ENCODE assay signal across 16 mouse cellular contexts in genomic region chr2:74679596-74679971, GRCm38 (mm10). TPM values are rescaled to one million over a fixed set of nuclear protein-coding genes. Genes with fewer than 3 reads are reported as not detected.
DNase-seq lines count a peak whose midpoint lies in the region; ATAC-seq lines count a peak whose summit lies in the region.
"Had no signal": no experiment of that assay in that cellular context is flagged by ENCODE, and none has a peak within 500 bp of the region (broad histone marks: within the 10 kb centered on the region; RNA-seq: fewer than 3 reads in every experiment).

No protein-coding gene starts in this region.

- under 1% methylated on average over 26 of the region's 26 CpGs for WGBS in kidney, embryonic 16.5 days
- under 1% methylated on average over 26 of the region's 26 CpGs for WGBS in embryonic facial prominence, embryonic 10.5 days
- WGBS in intestine, embryonic 16.5 days = under 1% methylated on average over 26 of the region's 26 CpGs
- 1% methylated on average over 26 of the region's 26 CpGs for WGBS in neural tube, embryonic 12.5 days

- H3K4me2 ChIP-seq in kidney, embryonic 16.5 days (replicated peaks; ENCODE audit: low read depth, low read length) = peak overlapping the region; percentile 61
- no peak overlapping the region for H3K4me2 ChIP-seq in intestine, embryonic 16.5 days (ENCODE audit: low read depth, low read length)
- peak overlapping the region; percentile 53 for H3K4me2 ChIP-seq in neural tube, embryonic 12.5 days (replicated peaks)
- H3K4me2 ChIP-seq: heart, embryonic 11.5 days had no signal

- no peaks in the 10 kb centered on the region for H3K36me3 ChIP-seq in kidney, embryonic 16.5 days (ENCODE audit: insufficient read depth, low read length)
- no peaks in the 10 kb centered on the region for H3K36me3 ChIP-seq in embryonic facial prominence, embryonic 10.5 days (replicated peaks)
- no peaks in the 10 kb centered on the region for H3K36me3 ChIP-seq in intestine, embryonic 16.5 days (ENCODE audit: control insufficient read depth, insufficient read depth, low read length)
- H3K36me3 ChIP-seq in neural tube, embryonic 12.5 days = no peaks in the 10 kb centered on the region

- H3K4me3 ChIP-seq in kidney, embryonic 16.5 days (ENCODE audit: low read length) = peak overlapping the region; percentile 63
- no peak overlapping the region for H3K4me3 ChIP-seq in embryonic facial prominence, embryonic 10.5 days
- peak overlapping the region; percentile 3; the same call in 1 of the 2 replicates for H3K4me3 ChIP-seq in intestine, embryonic 16.5 days (ENCODE audit: low read length)
- peak overlapping the region; percentile 50 for H3K4me3 ChIP-seq in neural tube, embryonic 12.5 days
- H3K4me3 ChIP-seq: myocyte had no signal

- H3K27ac ChIP-seq in kidney, embryonic 16.5 days (ENCODE audit: low read length) = peak overlapping the region; percentile 92
- H3K27ac ChIP-seq in embryonic facial prominence, embryonic 10.5 days (replicated peaks) = no peak overlapping the region
- H3K27ac ChIP-seq in intestine, embryonic 16.5 days (ENCODE audit: low read length) = no peak overlapping the region
- peak overlapping the region; percentile 26 for H3K27ac ChIP-seq in neural tube, embryonic 12.5 days
- H3K27ac ChIP-seq: macrophage had no signal

- peaks cover 40% of the 10 kb centered on the region for H3K4me1 ChIP-seq in kidney, embryonic 16.5 days (ENCODE audit: insufficient read depth, low read length)
- peaks cover 22% of the 10 kb centered on the region for H3K4me1 ChIP-seq in embryonic facial prominence, embryonic 10.5 days
- H3K4me1 ChIP-seq in intestine, embryonic 16.5 days (ENCODE audit: control insufficient read depth, insufficient read depth, low read length) = peaks cover 12% of the 10 kb centered on the region
- peaks cover 18% of the 10 kb centered on the region for H3K4me1 ChIP-seq in neural tube, embryonic 12.5 days

- H3K9me3 ChIP-seq in kidney, embryonic 16.5 days (ENCODE audit: low read length) = no peaks in the 10 kb centered on the region
- H3K9me3 ChIP-seq in embryonic facial prominence, embryonic 10.5 days = no peaks in the 10 kb centered on the region
- H3K9me3 ChIP-seq in intestine, embryonic 16.5 days (ENCODE audit: control insufficient read depth, low read length) = no peaks in the 10 kb centered on the region
- no peaks in the 10 kb centered on the region for H3K9me3 ChIP-seq in neural tube, embryonic 12.5 days

- peak overlapping the region; percentile 89 for H3K9ac ChIP-seq in kidney, embryonic 16.5 days (replicated peaks; ENCODE audit: low read length)
- no peak overlapping the region for H3K9ac ChIP-seq in intestine, embryonic 16.5 days (ENCODE audit: low read depth, low read length)
- H3K9ac ChIP-seq in neural tube, embryonic 12.5 days = peak overlapping the region; percentile 53
- H3K9ac ChIP-seq: forebrain, postnatal 0 days had no signal

- DNase-seq in kidney, adult 18-20 months = no peak
- peak; percentile 60 for DNase-seq in embryonic facial prominence, embryonic 10.5 days (ENCODE audit: low spot score)
- DNase-seq in cerebellum, postnatal 4 days (ENCODE audit: low spot score in 2 of 2) = no peak
- DNase-seq in adrenal gland, adult 2 months = no peak
- DNase-seq: cerebellum, postnatal 36 days; forebrain, postnatal 0 days had no signal

- peaks cover 31% of the 10 kb centered on the region for H3K27me3 ChIP-seq in kidney, embryonic 16.5 days (ENCODE audit: insufficient read depth, low read length)
- peaks cover 100% of the 10 kb centered on the region for H3K27me3 ChIP-seq in embryonic facial prominence, embryonic 10.5 days (replicated peaks; ENCODE audit: low read depth, poor library complexity, severe bottlenecking)
- peaks cover 95% of the 10 kb centered on the region for H3K27me3 ChIP-seq in intestine, embryonic 16.5 days (replicated peaks; ENCODE audit: control insufficient read depth, insufficient read depth, low read length)
- peaks cover 99% of the 10 kb centered on the region for H3K27me3 ChIP-seq in neural tube, embryonic 12.5 days (replicated peaks)

- no peak; the same call in 1 of the 2 replicates for ATAC-seq in kidney, embryonic 16.5 days (ENCODE audit: low FRiP score, low TSS enrichment)
- no peak for ATAC-seq in intestine, embryonic 16.5 days
- no peak for ATAC-seq in neural tube, embryonic 12.5 days (ENCODE audit: low FRiP score, low read depth)
- ATAC-seq: forebrain, postnatal 0 days; inflammation-experienced regulatory T-cells, adult 6 months had no signal

RNA-seq across cellular contexts. Expression of gene Hoxd11, which starts 0.2 kb away (rescaled TPM):
- 13.9 and 17.9 TPM in 2 replicates for polyA plus RNA-seq in kidney, embryonic 16.5 days (2015; fragmentation: Nextera tagmentation; extraction: Ambion mirVana)
- not detected in 2 replicates for polyA plus RNA-seq in embryonic facial prominence, embryonic 10.5 days (2016; fragmentation: Nextera tagmentation; extraction: Ambion mirVana)
- polyA plus RNA-seq in intestine, embryonic 16.5 days (2015; fragmentation: Nextera tagmentation; extraction: Ambion mirVana) = 0.69 and 1.1 TPM in 2 replicates
- 19.1 and 25.2 TPM in 2 replicates for polyA plus RNA-seq in neural tube, embryonic 12.5 days (2016; fragmentation: Nextera tagmentation; extraction: Ambion mirVana)
- total RNA-seq in adrenal gland, adult 2 months (2021) = not detected
- polyA plus RNA-seq in adrenal gland, adult 2 months (2012; rRNA removed) = not detected in 2 replicates
- total RNA-seq: forebrain, postnatal 0 days; liver, adult 2 months had no signal
- polyA plus RNA-seq: forebrain, postnatal 0 days; heart, embryonic 11.5 days; liver, adult 2 months; macrophage; myocyte; stomach, embryonic 14.5 days had no signal

RNA-seq across cellular contexts. Expression of gene Hoxd12, which starts 4.8 kb away (rescaled TPM):
- 4.5 and 4.7 TPM in 2 replicates for polyA plus RNA-seq in kidney, embryonic 16.5 days (2015; fragmentation: Nextera tagmentation; extraction: Ambion mirVana)
- polyA plus RNA-seq in embryonic facial prominence, embryonic 10.5 days (2016; fragmentation: Nextera tagmentation; extraction: Ambion mirVana) = not detected in 2 replicates
- polyA plus RNA-seq in intestine, embryonic 16.5 days (2015; fragmentation: Nextera tagmentation; extraction: Ambion mirVana) = 0.32 and 0.60 TPM in 2 replicates
- polyA plus RNA-seq in neural tube, embryonic 12.5 days (2016; fragmentation: Nextera tagmentation; extraction: Ambion mirVana) = 4.1 and 8.0 TPM in 2 replicates
- not detected for total RNA-seq in adrenal gland, adult 2 months (2021)
- not detected in 2 replicates for polyA plus RNA-seq in adrenal gland, adult 2 months (2012; rRNA removed)
- total RNA-seq: ES-E14; forebrain, postnatal 0 days; liver, adult 2 months had no signal
- polyA plus RNA-seq: forebrain, postnatal 0 days; heart, embryonic 11.5 days; inflammation-experienced regulatory T-cells, adult 6 months; liver, adult 2 months; macrophage; myocyte; stomach, embryonic 14.5 days had no signal

RNA-seq across cellular contexts. Expression of gene Hoxd13, which starts 11.5 kb away (rescaled TPM):
- 0.24 and 0.36 TPM in 2 replicates for polyA plus RNA-seq in kidney, embryonic 16.5 days (2015; fragmentation: Nextera tagmentation; extraction: Ambion mirVana)
- polyA plus RNA-seq in embryonic facial prominence, embryonic 10.5 days (2016; fragmentation: Nextera tagmentation; extraction: Ambion mirVana) = not detected in 2 replicates
- 0.18 and 0.32 TPM in 2 replicates for polyA plus RNA-seq in intestine, embryonic 16.5 days (2015; fragmentation: Nextera tagmentation; extraction: Ambion mirVana)
- polyA plus RNA-seq in neural tube, embryonic 12.5 days (2016; fragmentation: Nextera tagmentation; extraction: Ambion mirVana) = 0.57 and 2.5 TPM in 2 replicates
- total RNA-seq in adrenal gland, adult 2 months (2021) = not detected
- not detected in 2 replicates for polyA plus RNA-seq in adrenal gland, adult 2 months (2012; rRNA removed)
- total RNA-seq: forebrain, postnatal 0 days; liver, adult 2 months had no signal
- polyA plus RNA-seq: forebrain, postnatal 0 days; heart, embryonic 11.5 days; inflammation-experienced regulatory T-cells, adult 6 months; liver, adult 2 months; macrophage; myocyte; stomach, embryonic 14.5 days had no signal

RNA-seq across cellular contexts. Expression of gene Hoxd10, which starts 12.1 kb away (rescaled TPM):
- 33.5 and 38.5 TPM in 2 replicates for polyA plus RNA-seq in kidney, embryonic 16.5 days (2015; fragmentation: Nextera tagmentation; extraction: Ambion mirVana)
- polyA plus RNA-seq in embryonic facial prominence, embryonic 10.5 days (2016; fragmentation: Nextera tagmentation; extraction: Ambion mirVana) = not detected in 2 replicates
- 3.7 and 4.4 TPM in 2 replicates for polyA plus RNA-seq in intestine, embryonic 16.5 days (2015; fragmentation: Nextera tagmentation; extraction: Ambion mirVana)
- 48.9 and 49.0 TPM in 2 replicates for polyA plus RNA-seq in neural tube, embryonic 12.5 days (2016; fragmentation: Nextera tagmentation; extraction: Ambion mirVana)
- total RNA-seq in adrenal gland, adult 2 months (2021) = not detected
- not detected in 2 replicates for polyA plus RNA-seq in adrenal gland, adult 2 months (2012; rRNA removed)
- total RNA-seq: forebrain, postnatal 0 days; liver, adult 2 months had no signal
- polyA plus RNA-seq: forebrain, postnatal 0 days; inflammation-experienced regulatory T-cells, adult 6 months; liver, adult 2 months; macrophage; myocyte; stomach, embryonic 14.5 days had no signal

RNA-seq across cellular contexts. Expression of gene Hoxd9, which starts 17.9 kb away (rescaled TPM):
- 38.2 and 38.4 TPM in 2 replicates for polyA plus RNA-seq in kidney, embryonic 16.5 days (2015; fragmentation: Nextera tagmentation; extraction: Ambion mirVana)
- not detected in 2 replicates for polyA plus RNA-seq in embryonic facial prominence, embryonic 10.5 days (2016; fragmentation: Nextera tagmentation; extraction: Ambion mirVana)
- 1.8 and 2.5 TPM in 2 replicates for polyA plus RNA-seq in intestine, embryonic 16.5 days (2015; fragmentation: Nextera tagmentation; extraction: Ambion mirVana)
- polyA plus RNA-seq in neural tube, embryonic 12.5 days (2016; fragmentation: Nextera tagmentation; extraction: Ambion mirVana) = 34.4 and 36.8 TPM in 2 replicates
- total RNA-seq in adrenal gland, adult 2 months (2021) = 1 to 10 TPM; 3.3 to 7.8 TPM
- 6.5 and 9.0 TPM in 2 replicates for polyA plus RNA-seq in adrenal gland, adult 2 months (2012; rRNA removed)
- total RNA-seq: forebrain, postnatal 0 days; liver, adult 2 months had no signal
- polyA plus RNA-seq: forebrain, postnatal 0 days; heart, embryonic 11.5 days; inflammation-experienced regulatory T-cells, adult 6 months; liver, adult 2 months; macrophage; myocyte had no signal

Comparison
In these comparisons a context has a peak if more than half of its experiments do, and no peak if none do; other contexts are left out.
1. H3K27ac ChIP-seq: peak in kidney, embryonic 16.5 days (single experiment) and neural tube, embryonic 12.5 days (single experiment); none in embryonic facial prominence, embryonic 10.5 days (single experiment) and intestine, embryonic 16.5 days (single experiment).